In the genomic region with DNA sequence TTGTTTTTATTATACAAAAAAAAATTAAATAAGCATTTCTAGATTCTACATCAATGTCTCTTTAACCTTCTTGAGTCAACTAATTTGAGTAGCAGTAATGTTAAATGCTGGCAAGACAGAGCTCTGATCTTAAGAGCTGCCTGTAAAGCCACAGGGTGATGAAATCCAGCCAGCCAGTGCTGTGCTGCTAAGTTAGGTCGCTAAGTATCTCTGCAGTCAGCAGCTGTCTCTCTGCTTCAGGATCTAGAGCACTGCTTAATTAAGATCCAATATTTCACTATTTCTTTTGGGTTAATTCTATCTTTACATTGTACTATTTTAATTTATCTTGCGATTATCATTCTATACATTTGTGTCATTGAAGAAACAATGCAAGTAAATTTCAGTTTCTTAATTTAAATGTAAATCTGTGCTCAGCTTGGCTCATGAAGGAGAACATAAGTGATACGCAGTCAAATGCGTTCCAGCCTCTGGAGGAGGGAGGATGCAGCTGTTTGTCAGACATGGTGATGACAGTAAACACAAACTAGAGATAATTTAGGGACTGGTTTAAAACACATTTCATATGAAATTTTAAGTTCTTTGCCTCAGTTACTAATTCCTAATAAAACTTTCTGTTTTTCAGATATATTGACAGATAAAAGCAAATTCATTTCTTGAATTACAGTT, we compare ENCODE assay signal across 18 mouse cellular contexts.
"Had no signal": no experiment of that assay in that cellular context is flagged by ENCODE, and none has a peak within 500 bp of the region (broad histone marks: within the 10 kb centered on the region; RNA-seq: fewer than 3 reads in every experiment).

No protein-coding gene starts in this region.

- H3K36me3 ChIP-seq: kidney, embryonic 15.5 days; liver, embryonic 13.5 days; lung, embryonic 15.5 days; neural tube, embryonic 12.5 days; neural tube, embryonic 15.5 days; stomach, embryonic 15.5 days had no signal

- H3K27me3 ChIP-seq: kidney, embryonic 15.5 days; liver, embryonic 13.5 days; lung, embryonic 15.5 days; neural tube, embryonic 12.5 days; neural tube, embryonic 15.5 days; stomach, embryonic 15.5 days had no signal

- H3K9me3 ChIP-seq: kidney, embryonic 15.5 days; liver, embryonic 13.5 days; lung, embryonic 15.5 days; neural tube, embryonic 12.5 days; neural tube, embryonic 15.5 days; stomach, embryonic 15.5 days had no signal

- DNase-seq: kidney, adult 8-10 months; kidney, postnatal 10 days; kidney, postnatal 36 days; layer of hippocampus, postnatal 36 days; liver, embryonic 13.5 days; lung, postnatal 4 days; midbrain, embryonic 14.5 days; right cerebral cortex, adult 18-20 months; right cerebral cortex, postnatal 25 days; spleen, adult 18-20 months; thymus, postnatal 25 days had no signal

- H3K27ac ChIP-seq: kidney, embryonic 15.5 days; left cerebral cortex, adult 2 months; liver, embryonic 13.5 days; neural tube, embryonic 12.5 days; neural tube, embryonic 15.5 days had no signal

- H3K4me3 ChIP-seq: kidney, embryonic 15.5 days; left cerebral cortex, adult 2 months; liver, embryonic 13.5 days; lung, embryonic 15.5 days; neural tube, embryonic 12.5 days; neural tube, embryonic 15.5 days; stomach, embryonic 15.5 days had no signal

- H3K4me2 ChIP-seq: kidney, embryonic 15.5 days; liver, embryonic 13.5 days; lung, embryonic 15.5 days; midbrain, embryonic 11.5 days; neural tube, embryonic 12.5 days; neural tube, embryonic 15.5 days; stomach, embryonic 15.5 days had no signal

- H3K9ac ChIP-seq: kidney, embryonic 15.5 days; liver, embryonic 13.5 days; lung, embryonic 15.5 days; neural tube, embryonic 12.5 days; neural tube, embryonic 15.5 days; stomach, embryonic 15.5 days had no signal

- H3K4me1 ChIP-seq: kidney, embryonic 15.5 days; liver, embryonic 13.5 days; neural tube, embryonic 12.5 days; neural tube, embryonic 15.5 days; stomach, embryonic 15.5 days had no signal
